Mouse (Mus musculus): ENCODE data around the gene Stxbp2. TPM values are rescaled to one million over a fixed set of nuclear protein-coding genes. Genes with fewer than 3 reads are reported as not detected.
A peak's percentile ranks its signal among the peaks of the same experiment; 100 is the strongest.

The Stxbp2 gene
- polyA plus RNA-seq, 2 experiments = 29.1 to 61.6 TPM

DNA sequence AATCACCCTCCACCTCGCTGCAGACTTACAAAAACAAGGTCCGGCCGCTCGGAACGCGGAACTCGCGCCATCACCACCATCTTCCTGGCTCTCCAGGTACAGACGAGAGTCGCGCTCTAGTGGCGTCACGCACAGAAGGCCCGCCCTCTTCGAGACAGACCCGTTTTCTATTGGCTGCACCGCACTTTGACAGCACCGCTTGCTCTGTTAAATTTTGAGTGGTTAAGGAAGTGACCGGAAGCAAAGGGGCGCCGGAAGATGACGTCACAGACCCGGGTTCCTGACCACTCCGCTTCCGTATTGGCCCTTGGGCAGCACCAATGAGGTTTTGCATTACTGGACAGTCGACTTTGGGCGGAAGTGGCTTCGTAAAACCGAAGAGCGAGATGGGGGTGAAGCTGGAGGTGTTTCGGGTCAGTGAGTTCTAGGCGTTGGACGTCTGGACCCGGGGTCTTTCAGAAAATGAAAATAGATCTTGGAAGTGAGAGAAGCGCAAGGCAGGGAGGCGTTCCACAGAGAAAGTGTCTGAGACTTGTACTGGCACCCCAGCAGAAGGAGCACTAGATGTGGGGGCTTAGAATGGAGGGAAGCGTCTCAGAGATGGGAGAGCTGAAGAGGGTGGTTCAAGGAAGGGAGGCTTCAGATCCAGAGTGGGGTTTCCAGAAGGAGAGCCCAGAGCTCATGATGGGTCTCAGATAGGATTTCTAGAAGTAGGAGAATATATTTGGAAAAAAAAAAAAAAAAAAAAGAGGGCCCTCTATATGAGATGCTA lies 9.4 kb upstream of the Stxbp2 start, which contains the start of the genes Xab2 and Pet100:
Gene Xab2, minus strand, starts transcription at position 118 of the 772 bp plus-strand sequence.
Gene Pet100, plus strand, starts transcription at position 350 of the 772 bp plus-strand sequence.
- Histone ChIP-seq H3K27me3 (ENCODE audit: control insufficient read depth, insufficient read depth, low read length) (no peaks in the 10 kb centered on the region), H3K36me3 (ENCODE audit: control insufficient read depth, insufficient read depth, low read length) (peaks cover 22% of the 10 kb centered on the region), H3K9me3 (ENCODE audit: control insufficient read depth, low read length) (no peaks in the 10 kb centered on the region), H3K4me2 (replicated peaks; ENCODE audit: low read depth, low read length, severe bottlenecking) (peak within 1 kb of the TSS; percentile 89), H3K4me3 (replicated peaks; ENCODE audit: low read length) (peak within 1 kb of the TSS; percentile 82), H3K9ac (ENCODE audit: low read depth, low read length, severe bottlenecking) (peak within 1 kb of the TSS; percentile 75), H3K27ac (replicated peaks; ENCODE audit: low read depth, low read length) (no peak within 1 kb of the TSS), H3K4me1 (ENCODE audit: control insufficient read depth, insufficient read depth, low read length) (peaks cover 5% of the 10 kb centered on the region)
- WGBS = 1% methylated on average over 37 of the region's 37 CpGs
- ATAC-seq (ENCODE audit: low FRiP score, low read depth) = peak; percentile 99
- DNase-seq (ENCODE audit: low spot score) = peak; percentile 100
- peak; percentile 65; the same call in 1 of the 2 replicates for TF ChIP-seq POLR2A (IDR thresholded peaks at IDR 0.05; ENCODE audit: borderline replicate concordance, extremely low read depth, insufficient read depth, insufficient read length)

DNA sequence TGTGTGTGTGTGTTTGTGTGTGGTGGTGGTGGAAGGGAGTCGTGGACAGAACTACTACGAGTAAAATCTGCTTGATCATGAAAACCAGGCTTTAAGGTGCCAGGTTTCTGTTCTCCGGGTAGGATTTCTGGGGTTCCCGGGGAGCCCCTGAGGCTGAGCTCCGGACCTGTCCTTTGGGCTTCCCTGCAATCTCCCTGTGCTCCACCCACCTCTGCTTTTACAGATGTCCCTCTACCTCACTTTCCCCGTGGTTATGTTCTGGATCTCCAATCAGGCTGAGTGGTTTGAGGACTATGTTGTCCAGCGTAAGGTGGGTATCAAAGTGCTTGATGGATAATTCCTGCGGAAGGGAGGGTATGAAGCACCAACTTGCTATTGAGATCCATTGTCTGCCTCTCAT lies 8.6 kb upstream of the Stxbp2 start:
- H3K9me3 ChIP-seq (ENCODE audit: control insufficient read depth, low read length) = no peaks in the 10 kb centered on the region
- no peak overlapping the region for H3K27ac ChIP-seq (replicated peaks; ENCODE audit: low read depth, low read length)
- H3K9ac ChIP-seq (ENCODE audit: low read depth, low read length, severe bottlenecking) = peak overlapping the region; percentile 63
- DNase-seq (ENCODE audit: low spot score) (no peak), ATAC-seq (ENCODE audit: low FRiP score, low read depth) (no peak)
- peaks cover 5% of the 10 kb centered on the region for H3K4me1 ChIP-seq (ENCODE audit: control insufficient read depth, insufficient read depth, low read length)
- no peak for TF ChIP-seq POLR2A (IDR thresholded peaks at IDR 0.05; ENCODE audit: borderline replicate concordance, extremely low read depth, insufficient read depth, insufficient read length)
- peak overlapping the region; percentile 77 for H3K4me2 ChIP-seq (replicated peaks; ENCODE audit: low read depth, low read length, severe bottlenecking)
- H3K36me3 ChIP-seq (ENCODE audit: control insufficient read depth, insufficient read depth, low read length) = peaks cover 17% of the 10 kb centered on the region
- H3K4me3 ChIP-seq (replicated peaks; ENCODE audit: low read length) = peak overlapping the region; percentile 82
- WGBS = 71% methylated on average over 8 of the region's 8 CpGs
- no peaks in the 10 kb centered on the region for H3K27me3 ChIP-seq (ENCODE audit: control insufficient read depth, insufficient read depth, low read length)

DNA sequence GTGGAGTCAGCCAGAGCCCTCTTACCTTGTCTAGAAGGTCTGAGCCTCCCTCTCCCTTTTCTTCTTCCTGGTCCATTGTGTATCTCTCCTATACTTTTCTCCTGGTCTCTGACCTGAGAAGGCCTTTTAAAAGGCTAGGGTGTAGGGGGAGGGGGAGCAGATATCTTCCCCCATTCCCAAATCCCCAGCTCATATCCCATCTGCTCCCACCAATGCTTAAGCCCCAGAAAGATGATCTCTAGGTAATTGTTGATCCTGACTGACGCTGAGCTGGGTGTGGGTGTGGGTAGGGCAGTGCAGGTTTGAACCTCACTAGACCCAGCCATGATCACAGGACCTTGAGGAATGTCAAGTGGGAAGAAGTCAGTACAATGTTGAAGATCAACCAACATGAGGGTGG lies 5.3 kb upstream of the Stxbp2 start, which contains the start of gene Pcp2:
Gene Pcp2, minus strand, starts transcription at position 101 of the 400 bp plus-strand sequence.
- WGBS = 50% methylated on average over 1 of the region's 1 CpGs
- no peak for ATAC-seq (ENCODE audit: low FRiP score, low read depth)
- TF ChIP-seq POLR2A (IDR thresholded peaks at IDR 0.05; ENCODE audit: borderline replicate concordance, extremely low read depth, insufficient read depth, insufficient read length) = no peak
- H3K4me2 ChIP-seq (replicated peaks; ENCODE audit: low read depth, low read length, severe bottlenecking) = no peak within 1 kb of the TSS
- H3K36me3 ChIP-seq (ENCODE audit: control insufficient read depth, insufficient read depth, low read length) = no peaks in the 10 kb centered on the region
- H3K9ac ChIP-seq (ENCODE audit: low read depth, low read length, severe bottlenecking) = no peak within 1 kb of the TSS
- no peaks in the 10 kb centered on the region for H3K27me3 ChIP-seq (ENCODE audit: control insufficient read depth, insufficient read depth, low read length)
- H3K4me3 ChIP-seq (replicated peaks; ENCODE audit: low read length) = no peak within 1 kb of the TSS
- no peak for DNase-seq (ENCODE audit: low spot score)
- H3K4me1 ChIP-seq (ENCODE audit: control insufficient read depth, insufficient read depth, low read length) = peaks cover 1% of the 10 kb centered on the region; the same call in 1 of the 2 replicates
- H3K27ac ChIP-seq (replicated peaks; ENCODE audit: low read depth, low read length) = no peak within 1 kb of the TSS
- H3K9me3 ChIP-seq (ENCODE audit: control insufficient read depth, low read length) = no peaks in the 10 kb centered on the region

DNA sequence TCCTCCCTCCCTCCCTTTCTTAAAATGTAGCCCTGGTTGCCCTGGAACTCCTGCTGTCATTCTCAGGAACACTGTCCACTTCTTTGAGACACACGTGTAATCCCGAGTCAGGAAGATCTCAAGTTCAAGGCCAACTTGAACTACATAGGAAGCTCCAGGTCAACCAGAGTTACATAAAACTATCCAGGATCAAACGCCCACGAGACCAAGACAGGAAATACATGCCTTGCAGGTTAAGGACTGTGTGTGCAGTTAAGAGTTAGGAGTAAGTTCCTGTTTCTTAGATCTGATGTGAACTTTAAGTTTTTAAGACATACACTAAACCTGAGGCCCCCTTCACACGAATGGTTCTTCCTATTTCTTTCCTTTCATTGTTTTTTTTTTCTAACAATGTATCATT lies 3.8 kb upstream of the Stxbp2 start:
- H3K36me3 ChIP-seq (ENCODE audit: control insufficient read depth, insufficient read depth, low read length) = no peaks in the 10 kb centered on the region
- 0 out of 2 replicates have a peak, but pooled peaks cover 6% of the 10 kb centered on the region for H3K27me3 ChIP-seq (ENCODE audit: control insufficient read depth, insufficient read depth, low read length)
- TF ChIP-seq POLR2A (IDR thresholded peaks at IDR 0.05; ENCODE audit: borderline replicate concordance, extremely low read depth, insufficient read depth, insufficient read length) = no peak
- no peaks in the 10 kb centered on the region for H3K9me3 ChIP-seq (ENCODE audit: control insufficient read depth, low read length)
- no peak overlapping the region for H3K27ac ChIP-seq (replicated peaks; ENCODE audit: low read depth, low read length)
- DNase-seq (ENCODE audit: low spot score) = no peak
- WGBS = 61% methylated on average over 5 of the region's 5 CpGs
- no peak for ATAC-seq (ENCODE audit: low FRiP score, low read depth)
- H3K4me1 ChIP-seq (ENCODE audit: control insufficient read depth, insufficient read depth, low read length) = no peaks in the 10 kb centered on the region
- H3K4me2 ChIP-seq (replicated peaks; ENCODE audit: low read depth, low read length, severe bottlenecking) = no peak overlapping the region
- H3K9ac ChIP-seq (ENCODE audit: low read depth, low read length, severe bottlenecking) = no peak overlapping the region
- H3K4me3 ChIP-seq (replicated peaks; ENCODE audit: low read length) = no peak overlapping the region

DNA sequence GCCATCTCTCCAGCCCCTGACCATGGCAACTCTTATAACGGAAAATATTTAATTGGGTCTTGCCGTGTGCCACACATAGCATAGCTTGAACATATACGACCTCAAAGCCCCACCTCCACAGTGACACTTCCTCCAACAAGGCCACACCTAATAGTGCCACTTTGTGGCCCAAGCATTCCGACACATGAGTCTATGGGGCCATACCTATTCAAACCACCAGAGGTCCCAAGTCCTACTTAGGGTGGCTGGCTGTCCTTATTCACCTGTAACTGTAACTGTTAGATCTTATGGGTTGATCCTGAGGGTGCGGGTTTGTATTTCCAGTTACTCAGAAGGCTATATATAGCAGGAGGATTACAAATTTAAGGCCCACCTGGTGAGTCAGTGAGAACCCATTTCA lies 2.7 kb upstream of the Stxbp2 start:
- Histone ChIP-seq H3K27ac (replicated peaks; ENCODE audit: low read depth, low read length) (no peak overlapping the region), H3K4me1 (ENCODE audit: control insufficient read depth, insufficient read depth, low read length) (no peaks in the 10 kb centered on the region), H3K4me3 (replicated peaks; ENCODE audit: low read length) (no peak overlapping the region), H3K27me3 (ENCODE audit: control insufficient read depth, insufficient read depth, low read length) (0 out of 2 replicates have a peak, but pooled peaks cover 6% of the 10 kb centered on the region), H3K9ac (ENCODE audit: low read depth, low read length, severe bottlenecking) (no peak overlapping the region), H3K9me3 (ENCODE audit: control insufficient read depth, low read length) (no peaks in the 10 kb centered on the region), H3K36me3 (ENCODE audit: control insufficient read depth, insufficient read depth, low read length) (no peaks in the 10 kb centered on the region), H3K4me2 (replicated peaks; ENCODE audit: low read depth, low read length, severe bottlenecking) (no peak overlapping the region)
- TF ChIP-seq POLR2A (IDR thresholded peaks at IDR 0.05; ENCODE audit: borderline replicate concordance, extremely low read depth, insufficient read depth, insufficient read length) = no peak
- ATAC-seq (ENCODE audit: low FRiP score, low read depth) (peak; percentile 50; the same call in 1 of the 2 replicates), DNase-seq (ENCODE audit: low spot score) (peak; percentile 10)
- whole genome bisulfite sequencing = 25% methylated on average over 5 of the region's 5 CpGs
